Mouse (Mus musculus) v-Abl transformed pro-B cells (cell line): ENCODE measurements at regions not wholly inside any gene's neighbourhood (a gene's known extent, or its start where the extent isn't known, plus 50 kb on each side); places are given as distances from the start of the nearest gene placed in this dataset.
"Not testable (repeated sequence)": the region's sequence is repeated elsewhere in the genome, so short reads cannot be mapped to it uniquely, and the experiment has no call there.

ENCODE experiments used
- in situ Hi-C, 2 experiments: fragments of 400-800 bp; cut with MboI; formaldehyde crosslinking; loops; one replicate each; pipeline ENCODE4 v1.15.1; 2025; ENCODE audit not compliant: unreplicated experiment in 2 of 2

- in situ Hi-C loops = no loop called here
Observed at GRCm38 (mm10) chr3:147749939-147750841, 898.0 kb downstream of the Ttll7 start.

- in situ Hi-C loops = no loop called here
Observed at GRCm38 (mm10) chr3:147749442-147749841, 897.3 kb downstream of the Ttll7 start.

GRCm38 (mm10) chr3:147736673-147737439 lies 884.7 kb downstream of the Ttll7 start:
- in situ Hi-C loops = no loop called here

GRCm38 (mm10) chr3:147716391-147716790 lies 864.2 kb downstream of the Ttll7 start:
- in situ Hi-C loops = no loop called here

GRCm38 (mm10) chr3:147707401-147707801 lies 855.2 kb downstream of the Ttll7 start:
- in situ Hi-C loops = no loop called here

GRCm38 (mm10) chr3:147683730-147684129 lies 831.6 kb downstream of the Ttll7 start:
- in situ Hi-C loops = no loop called here

GRCm38 (mm10) chr3:147680299-147680698 lies 828.1 kb downstream of the Ttll7 start:
- in situ Hi-C loops = no loop called here

GRCm38 (mm10) chr3:147662572-147662971 lies 810.4 kb downstream of the Ttll7 start:
- in situ Hi-C loops = no loop called here

- in situ Hi-C loops = no loop called here
Observed at GRCm38 (mm10) chr3:147652849-147653248, 800.7 kb downstream of the Ttll7 start.

GRCm38 (mm10) chr3:147635486-147635885 lies 783.3 kb downstream of the Ttll7 start:
- in situ Hi-C loops = not testable (repeated sequence)

- in situ Hi-C loops = no loop called here
Observed at GRCm38 (mm10) chr3:147631151-147631550, 779.0 kb downstream of the Ttll7 start.

- in situ Hi-C loops = no loop called here
Observed at GRCm38 (mm10) chr3:147583697-147584315, 731.6 kb downstream of the Ttll7 start.

- in situ Hi-C loops = no loop called here
Observed at GRCm38 (mm10) chr3:147571850-147572249, 719.7 kb downstream of the Ttll7 start.

- in situ Hi-C loops = no loop called here
Observed at GRCm38 (mm10) chr3:147545329-147546006, 693.3 kb downstream of the Ttll7 start.

GRCm38 (mm10) chr3:147542285-147542684 lies 690.1 kb downstream of the Ttll7 start:
- in situ Hi-C loops = no loop called here

GRCm38 (mm10) chr3:147537584-147537983 lies 685.4 kb downstream of the Ttll7 start:
- in situ Hi-C loops = no loop called here

GRCm38 (mm10) chr3:147532196-147532595 lies 680.0 kb downstream of the Ttll7 start:
- in situ Hi-C loops = no loop called here

GRCm38 (mm10) chr3:147531608-147532180 lies 679.5 kb downstream of the Ttll7 start:
- in situ Hi-C loops = no loop called here
